Mouse (Mus musculus) lung, embryonic 15.5 days (tissue): Measurements from ENCODE around the gene Actn1. TPM values are rescaled to one million over a fixed set of nuclear protein-coding genes. Genes with fewer than 3 reads are reported as not detected.
A peak's percentile ranks its signal among the peaks of the same experiment; 100 is the strongest.
"Not testable (repeated sequence)": the region's sequence is repeated elsewhere in the genome, so short reads cannot be mapped to it uniquely, and the experiment has no call there.

ENCODE experiments used
- ATAC-seq: fragments of 200-750 bp; cut with Nextera tagmentation; 2 replicates; pipeline ENCODE4 v1.8.0; 2017; ENCODE audit warnings: moderate number of reproducible peaks, borderline replicate concordance; ENCODE audit not compliant: low FRiP score, low TSS enrichment; ENCODE audit errors: extremely low read depth
- H3K27ac ChIP-seq: fragments of 300-500 bp; sonication (generic); 2 replicates; pipeline ENCODE4 v1.5.1; 2015; ENCODE audit warnings: moderate library complexity, mild to moderate bottlenecking, inconsistent platforms
- H3K27me3 ChIP-seq: fragments of 300-500 bp; sonication (generic); 2 replicates; pipeline ENCODE4 v1.6.1; 2015; ENCODE audit warnings: inconsistent platforms
- H3K36me3 ChIP-seq: fragments of 300-500 bp; sonication (generic); 2 replicates; pipeline ENCODE4 v1.6.1; 2015; ENCODE audit warnings: inconsistent platforms
- H3K4me1 ChIP-seq: fragments of 300-500 bp; sonication (generic); 2 replicates; pipeline ENCODE4 v1.6.1; 2015; ENCODE audit warnings: inconsistent platforms
- H3K4me2 ChIP-seq: fragments of 300-500 bp; sonication (generic); 2 replicates; pipeline ENCODE4 v1.6.1; 2015; ENCODE audit warnings: inconsistent platforms, mild to moderate bottlenecking, moderate library complexity
- H3K4me3 ChIP-seq: fragments of 300-500 bp; sonication (generic); 2 replicates; pipeline ENCODE4 v1.5.1; 2015; ENCODE audit warnings: mild to moderate bottlenecking, inconsistent platforms
- H3K9ac ChIP-seq: fragments of 300-500 bp; sonication (generic); 2 replicates; pipeline ENCODE4 v1.6.1; 2015; ENCODE audit warnings: inconsistent platforms
- H3K9me3 ChIP-seq: fragments of 300-500 bp; sonication (generic); 2 replicates; pipeline ENCODE4 v1.6.1; 2016; ENCODE audit warnings: inconsistent platforms
- WGBS: fragments of 180-500 bp; shearing (Covaris S2); methylation state at CpG from one replicate; pipeline ENCODE4 v1.1.7; 2015; 5-methylcytosine and 5-hydroxymethylcytosine counted together
- polyA plus RNA-seq: library from polyadenylated mRNA; unstranded; fragments of >200 nt; fragmentation: Nextera tagmentation; extraction: Ambion mirVana; gene quantifications from 2 replicates; pipeline ENCODE4 v1.2.1, GENCODE M21; 2015

Actn1 gene
- polyA plus RNA-seq, 1 experiment from 2014 or later = 57.3 TPM

- H3K9ac ChIP-seq = no peak overlapping the region
- no peaks in the 10 kb centered on the region for H3K9me3 ChIP-seq
- no peak overlapping the region for H3K4me2 ChIP-seq
- no peak overlapping the region for H3K4me3 ChIP-seq
- no peaks in the 10 kb centered on the region for H3K27me3 ChIP-seq
- no peaks in the 10 kb centered on the region for H3K36me3 ChIP-seq
- H3K4me1 ChIP-seq = peaks cover 10% of the 10 kb centered on the region
- no peak overlapping the region for H3K27ac ChIP-seq
- WGBS = 82% methylated on average over 7 of the region's 8 CpGs
- ATAC-seq = no peak
Measured at GRCm38 (mm10) chr12:80277428-80277827, 17.3 kb upstream of the Actn1 start.

DNA sequence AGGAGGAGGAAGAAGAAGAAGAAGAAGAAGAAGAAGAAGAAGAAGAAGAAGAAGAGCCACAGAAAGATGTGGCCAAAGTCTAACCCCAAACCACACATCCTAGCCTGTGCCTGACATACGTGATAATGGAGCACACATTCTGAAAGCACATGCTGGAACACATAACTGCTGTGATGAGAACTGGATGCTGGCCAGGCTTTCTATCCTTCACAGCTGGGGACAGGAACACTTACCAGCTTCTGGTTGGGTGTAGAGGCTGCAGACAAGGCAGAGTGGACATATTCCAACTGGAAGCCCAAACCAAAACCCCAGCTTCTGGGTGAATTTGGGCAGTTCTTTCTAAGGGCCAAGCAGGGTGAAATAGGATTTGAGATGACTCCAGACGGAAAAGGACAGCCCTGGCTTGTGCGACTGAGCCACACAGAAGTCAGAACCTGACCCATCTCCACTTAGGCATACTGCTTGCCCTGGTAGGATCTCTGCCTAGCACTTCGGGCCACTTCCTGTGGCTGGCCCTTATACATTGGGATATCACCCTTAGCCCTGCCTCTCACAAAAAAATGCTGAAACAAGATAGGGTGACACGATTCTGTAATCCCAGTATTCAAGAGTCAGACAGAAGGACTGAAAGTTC, 15.1 kb upstream of the Actn1 start:
- peak; percentile 85; the same call in 1 of the 2 replicates for ATAC-seq

GRCm38 (mm10) chr12:80273020-80273686, 13.0 kb upstream of the Actn1 start:
- no peaks in the 10 kb centered on the region for H3K36me3 ChIP-seq
- H3K27ac ChIP-seq = no peak overlapping the region
- H3K4me1 ChIP-seq = peaks cover 23% of the 10 kb centered on the region
- H3K4me3 ChIP-seq = no peak overlapping the region
- no peaks in the 10 kb centered on the region for H3K27me3 ChIP-seq
- WGBS = 31% methylated on average over 10 of the region's 10 CpGs
- no peaks in the 10 kb centered on the region for H3K9me3 ChIP-seq
- no peak for ATAC-seq
- H3K4me2 ChIP-seq = peak overlapping the region; percentile 7; the same call in 1 of the 2 replicates
- H3K9ac ChIP-seq = no peak overlapping the region

More for the DNA sequence above, 15.1 kb upstream of the Actn1 start:
- Histone ChIP-seq H3K9ac (no peak overlapping the region), H3K4me1 (peaks cover 20% of the 10 kb centered on the region), H3K27me3 (no peaks in the 10 kb centered on the region), H3K4me3 (no peak overlapping the region), H3K36me3 (no peaks in the 10 kb centered on the region), H3K4me2 (no peak overlapping the region), H3K9me3 (no peaks in the 10 kb centered on the region), H3K27ac (peak overlapping the region; percentile 69)
- 51% methylated on average over 5 of the region's 5 CpGs for WGBS

- H3K9ac ChIP-seq = no peak overlapping the region
- peaks cover 23% of the 10 kb centered on the region for H3K4me1 ChIP-seq
- no peaks in the 10 kb centered on the region for H3K36me3 ChIP-seq
- no peaks in the 10 kb centered on the region for H3K9me3 ChIP-seq
- WGBS = 45% methylated on average over 5 of the region's 5 CpGs
- H3K4me3 ChIP-seq = no peak overlapping the region
- no peak overlapping the region for H3K4me2 ChIP-seq
- no peak overlapping the region for H3K27ac ChIP-seq
- ATAC-seq = no peak
- no peaks in the 10 kb centered on the region for H3K27me3 ChIP-seq
Measured at GRCm38 (mm10) chr12:80271806-80272205, 11.6 kb upstream of the Actn1 start.

DNA sequence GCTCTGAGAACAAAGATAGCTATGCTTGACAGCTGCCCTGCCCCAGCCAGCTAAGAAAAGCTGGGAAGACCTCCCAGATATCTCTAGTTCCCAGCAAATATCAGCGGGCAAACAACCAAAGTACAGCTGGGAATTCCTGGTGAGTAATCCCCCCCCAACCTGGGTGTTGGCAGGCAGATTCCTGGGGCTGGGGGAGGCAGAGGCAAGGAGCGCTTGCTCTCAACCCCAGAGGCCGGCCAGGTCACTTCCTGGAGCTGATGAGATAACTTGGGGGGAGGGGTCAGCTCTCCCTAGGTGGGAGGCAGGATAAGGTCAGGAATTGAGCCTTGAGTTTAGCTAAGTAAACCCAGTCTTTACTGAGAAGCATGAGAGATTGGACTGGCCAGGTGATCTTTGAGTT, 10.8 kb upstream of the Actn1 start:
- peaks cover 23% of the 10 kb centered on the region for H3K4me1 ChIP-seq
- WGBS = 11% methylated on average over 3 of the region's 3 CpGs
- no peaks in the 10 kb centered on the region for H3K9me3 ChIP-seq
- H3K27me3 ChIP-seq = no peaks in the 10 kb centered on the region
- no peak for ATAC-seq
- H3K9ac ChIP-seq = no peak overlapping the region
- no peak overlapping the region for H3K4me2 ChIP-seq
- H3K27ac ChIP-seq = peak overlapping the region; percentile 68
- no peaks in the 10 kb centered on the region for H3K36me3 ChIP-seq
- no peak overlapping the region for H3K4me3 ChIP-seq

GRCm38 (mm10) chr12:80269303-80269702, 9.1 kb upstream of the Actn1 start:
- Histone ChIP-seq H3K36me3 (no peaks in the 10 kb centered on the region), H3K4me2 (no peak overlapping the region), H3K9ac (no peak overlapping the region), H3K9me3 (no peaks in the 10 kb centered on the region), H3K4me3 (no peak overlapping the region), H3K27me3 (no peaks in the 10 kb centered on the region), H3K27ac (no peak overlapping the region), H3K4me1 (peaks cover 17% of the 10 kb centered on the region)
- ATAC-seq = no peak
- WGBS = 88% methylated on average over 2 of the region's 2 CpGs

GRCm38 (mm10) chr12:80267962-80268361, 7.8 kb upstream of the Actn1 start:
- Histone ChIP-seq H3K4me2 (no peak overlapping the region), H3K4me1 (peaks cover 13% of the 10 kb centered on the region), H3K9ac (no peak overlapping the region), H3K27me3 (no peaks in the 10 kb centered on the region), H3K36me3 (no peaks in the 10 kb centered on the region), H3K4me3 (no peak overlapping the region), H3K27ac (no peak overlapping the region), H3K9me3 (no peaks in the 10 kb centered on the region)
- WGBS = 82% methylated on average over 6 of the region's 6 CpGs
- no peak for ATAC-seq

DNA sequence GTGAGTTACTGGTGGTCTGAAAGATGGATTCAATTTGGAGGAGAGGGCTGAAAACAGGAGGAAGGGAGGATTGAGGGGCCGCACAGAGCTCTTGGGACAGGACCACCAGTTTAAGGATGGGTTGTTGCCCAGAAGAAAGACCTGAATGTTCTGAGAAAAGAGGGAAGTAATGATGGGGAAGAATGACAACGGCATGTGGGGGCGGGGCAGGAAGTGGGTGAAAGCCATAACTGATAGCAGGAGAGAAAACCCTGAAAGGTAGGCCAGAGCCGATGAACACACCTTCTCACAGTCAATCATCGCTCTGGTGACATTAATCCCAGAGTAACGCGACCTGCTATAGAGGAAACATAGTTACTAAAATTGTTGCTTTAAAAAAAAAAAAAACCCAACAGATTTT, 4.2 kb upstream of the Actn1 start:
- H3K4me1 ChIP-seq = peaks cover 18% of the 10 kb centered on the region
- H3K36me3 ChIP-seq, H3K27me3 ChIP-seq, H3K4me3 ChIP-seq, H3K4me2 ChIP-seq, H3K27ac ChIP-seq, H3K9me3 ChIP-seq, H3K9ac ChIP-seq, ATAC-seq: not testable (repeated sequence)
- WGBS = 80% methylated on average over 7 of the region's 7 CpGs

DNA sequence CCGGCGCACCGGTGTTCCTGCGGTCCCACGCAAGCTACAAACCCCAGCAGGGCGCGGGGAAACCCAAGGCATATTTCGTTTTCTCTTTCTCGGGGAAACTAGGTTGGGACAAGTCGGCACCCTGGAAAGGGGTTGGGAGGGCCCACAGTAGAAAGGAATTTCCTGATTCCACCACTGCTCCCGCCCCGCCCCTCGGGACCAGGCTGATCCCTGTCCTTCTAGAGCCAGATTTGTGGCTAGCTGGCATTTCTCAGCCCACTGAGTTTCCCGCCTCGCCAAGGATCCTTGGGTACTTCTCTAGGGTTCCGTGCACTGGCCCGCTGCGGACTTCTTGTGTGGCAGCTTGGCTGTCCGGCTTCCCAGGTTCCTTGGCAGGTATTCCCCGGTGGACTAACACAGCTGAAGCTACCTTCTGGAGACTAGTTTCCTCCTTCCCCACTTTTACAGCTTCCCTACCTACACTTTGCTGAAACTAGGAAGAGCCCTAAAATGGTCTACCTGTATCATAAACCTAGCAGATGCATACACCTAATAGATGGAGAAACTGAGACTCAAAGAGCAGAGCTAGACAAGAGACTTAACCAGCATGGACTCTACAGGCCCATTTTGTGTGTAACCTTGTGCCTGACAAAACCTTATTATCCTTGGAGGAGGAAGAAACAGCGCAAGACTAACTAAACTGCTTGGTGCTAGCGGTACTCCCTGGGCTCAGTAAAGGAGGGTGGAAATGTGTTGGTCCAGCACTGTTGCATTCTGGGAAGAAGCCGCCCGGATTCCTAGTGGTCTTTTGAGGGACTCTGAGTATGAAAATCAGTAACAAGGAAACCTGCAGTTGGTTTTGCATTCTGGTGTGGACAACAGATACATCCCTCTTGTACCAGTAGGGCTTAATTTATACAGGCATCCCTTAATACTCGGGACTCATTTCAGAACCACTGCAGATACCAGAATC, 849 bp upstream of the Actn1 start:
- Histone ChIP-seq H3K4me2 (peak overlapping the region; percentile 80), H3K4me1 (peaks cover 37% of the 10 kb centered on the region), H3K27ac (peak overlapping the region; percentile 98), H3K4me3 (peak overlapping the region; percentile 74), H3K36me3 (no peaks in the 10 kb centered on the region), H3K9ac (peak overlapping the region; percentile 90), H3K27me3 (no peaks in the 10 kb centered on the region), H3K9me3 (no peaks in the 10 kb centered on the region)
- ATAC-seq = peak; percentile 29; the same call in 1 of the 2 replicates
- WGBS = 10% methylated on average over 25 of the region's 25 CpGs

DNA sequence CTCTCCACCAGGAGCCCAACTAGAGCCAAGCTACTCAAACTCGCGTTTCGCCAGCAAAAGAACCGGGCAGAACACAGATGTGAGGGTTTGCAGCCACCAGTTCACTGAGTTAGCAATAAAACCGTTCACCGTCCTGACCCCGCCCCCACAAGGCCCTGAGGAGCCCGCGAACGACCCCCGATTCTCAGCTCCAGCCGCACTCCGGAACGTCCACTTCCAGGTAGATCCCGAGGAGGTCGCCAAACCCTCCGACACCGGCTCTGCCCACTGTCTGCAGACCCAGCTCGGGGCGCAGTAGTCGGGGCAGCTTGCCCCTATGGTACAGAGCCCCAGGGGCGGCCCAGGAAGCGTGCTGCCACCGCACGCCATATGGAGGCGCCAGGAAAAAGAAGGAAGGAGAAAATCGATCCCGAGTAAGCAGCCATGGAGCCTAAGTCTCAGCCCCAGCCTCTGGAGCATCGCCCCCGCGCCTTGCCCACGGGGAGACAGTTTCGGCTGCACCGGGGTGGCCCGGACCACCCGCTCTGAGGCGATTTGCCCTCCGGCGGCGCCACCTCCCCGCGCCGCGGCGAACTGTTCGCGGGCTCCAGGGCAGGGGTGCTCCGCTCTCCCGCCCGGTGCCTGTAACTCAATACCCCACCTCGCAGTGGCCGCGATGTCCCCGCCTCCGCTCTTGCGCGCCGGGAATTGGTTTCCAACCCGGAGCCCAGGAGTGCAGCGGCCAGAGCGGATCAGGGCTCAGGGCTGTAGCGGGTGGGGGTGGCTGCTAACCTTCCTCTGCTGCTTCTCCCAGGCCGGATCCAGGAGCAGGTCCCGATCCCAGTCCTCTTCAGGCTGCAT, 735 bp downstream of the Actn1 start:
- no peaks in the 10 kb centered on the region for H3K9me3 ChIP-seq
- no peaks in the 10 kb centered on the region for H3K36me3 ChIP-seq
- peak overlapping the region; percentile 98 for H3K27ac ChIP-seq
- peak; percentile 70 for ATAC-seq
- H3K4me1 ChIP-seq = peaks cover 49% of the 10 kb centered on the region
- no peaks in the 10 kb centered on the region for H3K27me3 ChIP-seq
- WGBS = under 1% methylated on average over 64 of the region's 64 CpGs
- H3K9ac ChIP-seq = peak overlapping the region; percentile 90
- H3K4me3 ChIP-seq = peak overlapping the region; percentile 74
- peak overlapping the region; percentile 80 for H3K4me2 ChIP-seq

DNA sequence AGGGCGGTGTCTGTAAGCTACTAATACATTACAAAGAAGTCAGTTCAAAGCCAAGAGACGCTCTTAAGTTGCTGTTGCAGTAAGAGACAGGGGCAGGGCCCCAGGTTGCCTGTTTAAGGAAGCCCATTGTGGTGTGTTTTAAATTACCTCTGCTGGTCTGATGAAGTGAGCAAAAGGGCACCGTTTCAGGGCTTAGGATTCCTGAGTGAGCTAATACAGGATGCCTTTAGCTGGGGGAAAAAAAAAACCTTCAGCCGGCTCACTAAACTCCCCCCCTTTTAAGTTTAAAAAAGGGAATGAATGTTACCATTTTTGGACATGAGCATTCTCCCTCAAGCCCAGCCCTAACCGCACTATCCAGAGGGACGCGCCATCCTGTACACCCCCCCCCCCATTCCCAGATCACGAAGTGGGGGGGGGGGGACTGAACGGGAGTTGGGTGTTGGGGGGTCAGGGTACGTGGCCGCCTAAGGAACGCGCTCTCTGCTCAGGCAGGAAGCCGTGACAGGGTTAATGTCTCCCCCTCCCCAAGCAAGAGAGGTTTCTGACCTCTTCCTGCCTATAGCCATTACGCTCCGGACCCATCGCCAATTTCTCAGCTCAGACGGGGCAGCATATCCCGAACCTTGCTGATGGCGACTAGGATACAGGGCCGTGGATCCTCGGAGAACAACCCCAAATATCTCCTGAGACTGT, 1.5 kb downstream of the Actn1 start:
- Histone ChIP-seq H3K9ac (peak overlapping the region; percentile 90), H3K36me3 (no peaks in the 10 kb centered on the region), H3K4me3 (peak overlapping the region; percentile 74), H3K4me2 (peak overlapping the region; percentile 80), H3K4me1 (peaks cover 57% of the 10 kb centered on the region), H3K27ac (peak overlapping the region; percentile 98), H3K27me3 (no peaks in the 10 kb centered on the region), H3K9me3 (no peaks in the 10 kb centered on the region)
- under 1% methylated on average over 22 of the region's 22 CpGs for WGBS
- no peak for ATAC-seq
